Mouse (Mus musculus) central nervous system, embryonic 14 days (tissue): ENCODE measurements around the gene Vmn2r36. TPM values are rescaled to one million over a fixed set of nuclear protein-coding genes. Genes with fewer than 3 reads are reported as not detected.

ENCODE experiments used
- polyA plus RNA-seq: library from polyadenylated mRNA; depleted of rRNA; stranded (reverse); fragments of >200 nt; gene quantifications from 2 replicates; pipeline ENCODE4 v1.2.3, GENCODE M21; 2012; rRNA removed

The Vmn2r36 gene
- not detected in 2 replicates for polyA plus RNA-seq

GRCm38 (mm10) chr7:7902395-7902794 is at the start of gene Vmn2r36:
Gene Vmn2r36, minus strand, starts transcription at chr7:7902495.

Other genes starting within 250 kb of the Vmn2r36 start
- gene Vmn2r34, start 213.0 kb downstream of the Vmn2r36 start, polyA plus RNA-seq: not detected in 2 replicates
- gene Vmn2r35, start 82.6 kb downstream of the Vmn2r36 start, polyA plus RNA-seq: not detected in 2 replicates